Mouse (Mus musculus) spleen, adult 2 months (tissue): ENCODE data around the gene Ranbp2.

Experiments used
- CTCF ChIP-seq: fragments of 200-500 bp; IDR thresholded peaks from 2 replicates; pipeline ENCODE4 v1.5.1; 2011; ENCODE audit warnings: mild to moderate bottlenecking, inconsistent platforms; ENCODE audit not compliant: insufficient read depth, insufficient read length, insufficient replicate concordance; ENCODE audit errors: extremely low read depth
- POLR2A ChIP-seq: fragments of 200-500 bp; IDR thresholded peaks from 2 replicates; pipeline ENCODE4 v1.6.1; 2011; ENCODE audit warnings: low read depth, low read length, inconsistent platforms

GRCm38 (mm10) chr10:58497320-58498284 is 50.9 kb downstream of the Ranbp2 start, which contains the start of gene Ccdc138:
- peak; percentile 58; the same call in 1 of the 2 replicates for TF ChIP-seq CTCF
- TF ChIP-seq POLR2A = no peak
